Mouse (Mus musculus): Measurements from ENCODE around the gene Gm26741. TPM values are rescaled to one million over a fixed set of nuclear protein-coding genes. Genes with fewer than 3 reads are reported as not detected.

Gm26741 gene
- not detected in 2 replicates for polyA plus RNA-seq (2012; ENCODE audit: low replicate concordance)

GRCm38 (mm10) chr10:52358467-52358866 is at the start of gene Gm26741:
Gene Gm26741, plus strand, starts transcription at chr10:52358767.

GRCm38 (mm10) chr10:52381845-52382591 is 23.5 kb downstream of the Gm26741 start, which contains the start of gene Gopc:
Gene Gopc, minus strand, starts transcription at chr10:52382124.

GRCm38 (mm10) chr10:52388922-52389430 is 30.4 kb downstream of the Gm26741 start, which contains the start of gene Nepn:
Gene Nepn, plus strand, starts transcription at chr10:52388972.

Other genes starting within 250 kb of the Gm26741 start
- gene Ros1, start 163.5 kb upstream of the Gm26741 start, polyA plus RNA-seq (2012; ENCODE audit: low replicate concordance), result not detected in 2 replicates
- gene Dcbld1, start 125.1 kb upstream of the Gm26741 start, polyA plus RNA-seq (2012; ENCODE audit: low replicate concordance), result 0.35 and 1.1 TPM in 2 replicates
- 4.2 and 4.8 TPM in 2 replicates for gene Gopc, start 23.4 kb downstream of the Gm26741 start, polyA plus RNA-seq (2012; ENCODE audit: low replicate concordance)
- not detected in 2 replicates for gene Nepn, start 30.2 kb downstream of the Gm26741 start, polyA plus RNA-seq (2012; ENCODE audit: low replicate concordance)
- 11.4 and 18.9 TPM in 2 replicates for gene Nus1, start 58.8 kb downstream of the Gm26741 start, polyA plus RNA-seq (2012; ENCODE audit: low replicate concordance)

Data from hematopoietic multipotent progenitor cell, adult 10-12 weeks (in vitro differentiated cells).